In the genomic region with DNA sequence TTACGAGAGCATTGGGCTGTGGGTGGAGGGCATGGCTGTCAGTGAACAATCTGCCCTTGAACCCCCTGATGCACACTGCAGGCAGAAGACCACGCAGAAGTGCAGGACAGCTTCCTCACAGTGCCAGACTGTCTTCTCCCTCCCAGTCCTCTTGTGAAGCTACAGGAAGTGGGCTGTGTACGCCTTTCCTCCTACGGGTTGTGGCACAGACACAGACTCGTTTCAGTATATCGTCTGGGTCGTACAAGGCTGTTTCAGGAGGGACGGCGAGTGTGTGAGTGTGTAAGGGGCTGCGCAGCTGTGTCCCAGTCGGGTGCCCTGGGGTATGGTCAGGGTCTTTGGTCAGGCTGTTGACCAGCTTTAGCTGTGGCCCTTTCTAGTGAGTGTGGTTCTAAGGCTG, we compare ENCODE assay signal across 11 mouse cellular contexts. TPM values are rescaled to one million over a fixed set of nuclear protein-coding genes. Genes with fewer than 3 reads are reported as not detected.
DNase-seq lines count a peak whose midpoint lies in the region; ATAC-seq lines count a peak whose summit lies in the region.
"Had no signal": no experiment of that assay in that cellular context is flagged by ENCODE, and none has a peak within 500 bp of the region (broad histone marks: within the 10 kb centered on the region; RNA-seq: fewer than 3 reads in every experiment).

No protein-coding gene starts in this region.

- peak overlapping the region; percentile 16; the same call in 1 of the 2 replicates for H3K4me3 ChIP-seq in forebrain, embryonic 10.5 days
- H3K4me3 ChIP-seq in forebrain, embryonic 15.5 days, result no peak overlapping the region
- H3K4me3 ChIP-seq in neural tube, embryonic 13.5 days, result no peak overlapping the region
- H3K4me3 ChIP-seq in neural tube, embryonic 15.5 days (replicated peaks), result no peak overlapping the region
- H3K4me3 ChIP-seq: embryonic facial prominence, embryonic 15.5 days; limb, embryonic 15.5 days had no signal

- no peaks in the 10 kb centered on the region for H3K9me3 ChIP-seq in forebrain, embryonic 10.5 days
- no peaks in the 10 kb centered on the region for H3K9me3 ChIP-seq in forebrain, embryonic 15.5 days
- no peaks in the 10 kb centered on the region for H3K9me3 ChIP-seq in neural tube, embryonic 13.5 days
- no peaks in the 10 kb centered on the region for H3K9me3 ChIP-seq in neural tube, embryonic 15.5 days (replicated peaks)
- H3K9me3 ChIP-seq: embryonic facial prominence, embryonic 15.5 days; limb, embryonic 15.5 days had no signal

- no peak for ATAC-seq in forebrain, embryonic 15.5 days (replicated peaks)
- ATAC-seq in neural tube, embryonic 13.5 days (ENCODE audit: low read depth), result no peak
- ATAC-seq in neural tube, embryonic 15.5 days (ENCODE audit: low FRiP score), result no peak
- ATAC-seq: intestine, postnatal 0 days had no signal

- H3K36me3 ChIP-seq in forebrain, embryonic 10.5 days (replicated peaks), result peaks cover 48% of the 10 kb centered on the region
- H3K36me3 ChIP-seq in forebrain, embryonic 15.5 days, result 0 out of 2 replicates have a peak, but pooled peaks cover 4% of the 10 kb centered on the region
- no peaks in the 10 kb centered on the region for H3K36me3 ChIP-seq in neural tube, embryonic 13.5 days
- H3K36me3 ChIP-seq in neural tube, embryonic 15.5 days, result peaks cover 13% of the 10 kb centered on the region; the same call in 1 of the 2 replicates

- no peak overlapping the region for H3K4me2 ChIP-seq in forebrain, embryonic 15.5 days (replicated peaks)
- no peak overlapping the region for H3K4me2 ChIP-seq in neural tube, embryonic 13.5 days
- H3K4me2 ChIP-seq in neural tube, embryonic 15.5 days, result no peak overlapping the region
- H3K4me2 ChIP-seq: embryonic facial prominence, embryonic 15.5 days; limb, embryonic 15.5 days had no signal

- no peak overlapping the region for H3K9ac ChIP-seq in forebrain, embryonic 15.5 days (replicated peaks)
- H3K9ac ChIP-seq in neural tube, embryonic 13.5 days, result 0 out of 2 replicates have a peak overlapping the region, but pooled peaks have one; percentile 8
- no peak overlapping the region for H3K9ac ChIP-seq in neural tube, embryonic 15.5 days (replicated peaks)
- H3K9ac ChIP-seq: embryonic facial prominence, embryonic 15.5 days; limb, embryonic 15.5 days had no signal

- no peak for DNase-seq in forebrain, embryonic 10.5 days (ENCODE audit: extremely low spot score, low spot score)
- peak; percentile 30 for DNase-seq in lung, postnatal 10 days
- peak; percentile 69 for DNase-seq in thymus, postnatal 14 days
- no peak for DNase-seq in right cerebral cortex, postnatal 14 days
- DNase-seq in gastrocnemius, postnatal 36 days, result no peak

- H3K4me1 ChIP-seq in forebrain, embryonic 10.5 days, result peaks cover 68% of the 10 kb centered on the region
- peaks cover 41% of the 10 kb centered on the region for H3K4me1 ChIP-seq in forebrain, embryonic 15.5 days
- peaks cover 51% of the 10 kb centered on the region for H3K4me1 ChIP-seq in neural tube, embryonic 13.5 days (replicated peaks)
- peaks cover 43% of the 10 kb centered on the region for H3K4me1 ChIP-seq in neural tube, embryonic 15.5 days

- intact Hi-C loops in gastrocnemius, postnatal 36 days (cut with DNase I), result no loop called here

- H3K27ac ChIP-seq in forebrain, embryonic 10.5 days, result no peak overlapping the region
- no peak overlapping the region for H3K27ac ChIP-seq in forebrain, embryonic 15.5 days (replicated peaks)
- H3K27ac ChIP-seq in neural tube, embryonic 13.5 days (replicated peaks), result no peak overlapping the region
- no peak overlapping the region for H3K27ac ChIP-seq in neural tube, embryonic 15.5 days (replicated peaks)
- H3K27ac ChIP-seq: embryonic facial prominence, embryonic 15.5 days; limb, embryonic 15.5 days had no signal

- WGBS in forebrain, embryonic 10.5 days, result 88% methylated on average over 11 of the region's 11 CpGs
- 85% methylated on average over 11 of the region's 11 CpGs for WGBS in forebrain, embryonic 15.5 days
- WGBS in neural tube, embryonic 13.5 days, result 88% methylated on average over 11 of the region's 11 CpGs
- 83% methylated on average over 11 of the region's 11 CpGs for WGBS in neural tube, embryonic 15.5 days

- peaks cover 4% of the 10 kb centered on the region; the same call in 1 of the 2 replicates for H3K27me3 ChIP-seq in forebrain, embryonic 10.5 days (ENCODE audit: poor library complexity, severe bottlenecking)
- H3K27me3 ChIP-seq in forebrain, embryonic 15.5 days, result no peaks in the 10 kb centered on the region
- H3K27me3 ChIP-seq in neural tube, embryonic 13.5 days, result no peaks in the 10 kb centered on the region
- no peaks in the 10 kb centered on the region for H3K27me3 ChIP-seq in neural tube, embryonic 15.5 days (replicated peaks)
- H3K27me3 ChIP-seq: embryonic facial prominence, embryonic 15.5 days; limb, embryonic 15.5 days had no signal

RNA-seq across cellular contexts. Expression of gene Gtpbp1, which starts 3.1 kb away (rescaled TPM):
- 48.3 and 52.5 TPM in 2 replicates for polyA plus RNA-seq in forebrain, embryonic 10.5 days (2016; fragmentation: Nextera tagmentation; extraction: Ambion mirVana)
- polyA plus RNA-seq in forebrain, embryonic 15.5 days (2015; fragmentation: Nextera tagmentation; extraction: Ambion mirVana), result 53.9 and 58.0 TPM in 2 replicates
- 38.1 and 40.9 TPM in 2 replicates for polyA plus RNA-seq in neural tube, embryonic 13.5 days (2015; fragmentation: Nextera tagmentation; extraction: Ambion mirVana)
- polyA plus RNA-seq in neural tube, embryonic 15.5 days (2015; fragmentation: Nextera tagmentation; extraction: Ambion mirVana), result 43.2 and 44.0 TPM in 2 replicates
- total RNA-seq in gastrocnemius, postnatal 36 days (2021), result 10 to 100 TPM; 22.5 to 24.2 TPM

RNA-seq across cellular contexts. Expression of gene Josd1, which starts 6.0 kb away (rescaled TPM):
- 16.6 and 18.6 TPM in 2 replicates for polyA plus RNA-seq in forebrain, embryonic 10.5 days (2016; fragmentation: Nextera tagmentation; extraction: Ambion mirVana)
- 23.3 and 26.8 TPM in 2 replicates for polyA plus RNA-seq in forebrain, embryonic 15.5 days (2015; fragmentation: Nextera tagmentation; extraction: Ambion mirVana)
- polyA plus RNA-seq in neural tube, embryonic 13.5 days (2015; fragmentation: Nextera tagmentation; extraction: Ambion mirVana), result 20.9 and 21.3 TPM in 2 replicates
- 20.6 and 21.8 TPM in 2 replicates for polyA plus RNA-seq in neural tube, embryonic 15.5 days (2015; fragmentation: Nextera tagmentation; extraction: Ambion mirVana)
- 10 to 100 TPM; 12.1 to 13.3 TPM for total RNA-seq in gastrocnemius, postnatal 36 days (2021)

RNA-seq across cellular contexts. Expression of gene Tomm22, which starts 23.1 kb away (rescaled TPM):
- 268 and 286 TPM in 2 replicates for polyA plus RNA-seq in forebrain, embryonic 10.5 days (2016; fragmentation: Nextera tagmentation; extraction: Ambion mirVana)
- polyA plus RNA-seq in forebrain, embryonic 15.5 days (2015; fragmentation: Nextera tagmentation; extraction: Ambion mirVana), result 264 and 266 TPM in 2 replicates
- polyA plus RNA-seq in neural tube, embryonic 13.5 days (2015; fragmentation: Nextera tagmentation; extraction: Ambion mirVana), result 263 and 294 TPM in 2 replicates
- polyA plus RNA-seq in neural tube, embryonic 15.5 days (2015; fragmentation: Nextera tagmentation; extraction: Ambion mirVana), result 231 and 246 TPM in 2 replicates
- total RNA-seq in gastrocnemius, postnatal 36 days (2021), result 10 to 100 TPM; 56.5 to 60.2 TPM

RNA-seq across cellular contexts. Expression of gene Cby1, which starts 34.7 kb away (rescaled TPM):
- polyA plus RNA-seq in forebrain, embryonic 10.5 days (2016; fragmentation: Nextera tagmentation; extraction: Ambion mirVana), result 79.1 and 80.3 TPM in 2 replicates
- 116 and 124 TPM in 2 replicates for polyA plus RNA-seq in forebrain, embryonic 15.5 days (2015; fragmentation: Nextera tagmentation; extraction: Ambion mirVana)
- 82.6 and 85.6 TPM in 2 replicates for polyA plus RNA-seq in neural tube, embryonic 13.5 days (2015; fragmentation: Nextera tagmentation; extraction: Ambion mirVana)
- 85.0 and 94.6 TPM in 2 replicates for polyA plus RNA-seq in neural tube, embryonic 15.5 days (2015; fragmentation: Nextera tagmentation; extraction: Ambion mirVana)
- total RNA-seq in gastrocnemius, postnatal 36 days (2021), result 10 to 100 TPM; 12.1 to 14.5 TPM

RNA-seq across cellular contexts. Expression of gene Fam227a, which starts 35.0 kb away (rescaled TPM):
- 1.8 and 2.5 TPM in 2 replicates for polyA plus RNA-seq in forebrain, embryonic 10.5 days (2016; fragmentation: Nextera tagmentation; extraction: Ambion mirVana)
- 4.7 and 5.2 TPM in 2 replicates for polyA plus RNA-seq in forebrain, embryonic 15.5 days (2015; fragmentation: Nextera tagmentation; extraction: Ambion mirVana)
- polyA plus RNA-seq in neural tube, embryonic 13.5 days (2015; fragmentation: Nextera tagmentation; extraction: Ambion mirVana), result 5.3 and 6.2 TPM in 2 replicates
- 3.0 and 3.7 TPM in 2 replicates for polyA plus RNA-seq in neural tube, embryonic 15.5 days (2015; fragmentation: Nextera tagmentation; extraction: Ambion mirVana)
- total RNA-seq in gastrocnemius, postnatal 36 days (2021), result under 1 TPM; 0.81 to 0.87 TPM

Comparison
In these comparisons a context has a peak if more than half of its experiments do, and no peak if none do; other contexts are left out.
1. DNase-seq: peak in lung, postnatal 10 days (single experiment) and thymus, postnatal 14 days (single experiment); none in forebrain, embryonic 10.5 days (single experiment), right cerebral cortex, postnatal 14 days (single experiment) and gastrocnemius, postnatal 36 days (0 of 2).